Mouse (Mus musculus): Measurements from ENCODE around the gene Frmd3.

DNA sequence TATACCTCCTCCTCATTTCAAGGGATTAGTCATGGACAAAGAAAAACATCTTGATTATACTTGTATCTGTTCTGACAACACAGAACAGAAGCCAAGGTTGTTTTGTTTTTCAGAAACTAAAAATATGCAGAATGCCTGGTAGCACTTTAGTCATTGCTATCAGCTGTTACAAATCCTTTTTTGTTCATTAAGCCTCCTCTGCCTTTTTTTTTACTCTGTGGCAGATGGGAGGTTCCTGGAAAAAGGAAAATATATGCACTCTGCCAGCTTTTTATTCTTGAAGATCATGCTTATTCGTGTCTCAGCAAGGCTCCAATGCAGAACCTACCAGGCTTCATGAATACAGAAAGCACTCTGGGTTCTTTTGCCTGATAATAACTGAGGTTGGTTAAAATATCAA lies 38.5 kb downstream of the Frmd3 start:
- no peak for TF ChIP-seq CTCF (IDR thresholded peaks at IDR 0.05; ENCODE audit: insufficient read depth, low read depth, low read length)
- TF ChIP-seq POLR2A (IDR thresholded peaks at IDR 0.05; ENCODE audit: insufficient read depth, low read depth, low read length) = no peak
